Mouse (Mus musculus): ENCODE data around the gene Arhgap31. TPM values are rescaled to one million over a fixed set of nuclear protein-coding genes. Genes with fewer than 3 reads are reported as not detected.

Arhgap31 gene
- polyA plus RNA-seq, 2 experiments from 2014 or later, result 21.5 to 26.4 TPM

GRCm38 (mm10) chr16:38596099-38596498, 117.0 kb downstream of the Arhgap31 start:
- no peak for ATAC-seq

- no peak for ATAC-seq
Observed at GRCm38 (mm10) chr16:38594435-38594834, 118.6 kb downstream of the Arhgap31 start.

- no peak for ATAC-seq
Observed at GRCm38 (mm10) chr16:38592946-38593345, 120.1 kb downstream of the Arhgap31 start.

GRCm38 (mm10) chr16:38592026-38592678, 120.9 kb downstream of the Arhgap31 start:
- no peak for ATAC-seq

- ATAC-seq, result no peak
Observed at GRCm38 (mm10) chr16:38591506-38591905, 121.6 kb downstream of the Arhgap31 start.

GRCm38 (mm10) chr16:38587572-38587971, 125.5 kb downstream of the Arhgap31 start:
- ATAC-seq, result no peak

GRCm38 (mm10) chr16:38587163-38587562, 125.9 kb downstream of the Arhgap31 start:
- no peak for ATAC-seq

GRCm38 (mm10) chr16:38585186-38585585, 127.9 kb downstream of the Arhgap31 start:
- no peak for ATAC-seq

- ATAC-seq, result no peak
Observed at GRCm38 (mm10) chr16:38584761-38585160, 128.3 kb downstream of the Arhgap31 start.

GRCm38 (mm10) chr16:38571481-38571880, 141.6 kb downstream of the Arhgap31 start:
- no peak for ATAC-seq

- no peak for ATAC-seq
Observed at GRCm38 (mm10) chr16:38568192-38568591, 144.9 kb downstream of the Arhgap31 start.

- ATAC-seq, result no peak
Observed at GRCm38 (mm10) chr16:38563516-38563915, 149.6 kb downstream of the Arhgap31 start.

GRCm38 (mm10) chr16:38562968-38563327, 150.1 kb downstream of the Arhgap31 start:
- peak; percentile 46 for ATAC-seq

- peak; percentile 94 for ATAC-seq
Observed at GRCm38 (mm10) chr16:38562131-38562967, 150.7 kb downstream of the Arhgap31 start.

GRCm38 (mm10) chr16:38558221-38558748, 154.8 kb downstream of the Arhgap31 start, which contains the start of gene Tmem39a:
Tmem39a (plus strand) TSS chr16:38558698.
- ATAC-seq, result no peak

GRCm38 (mm10) chr16:38555988-38556387, 157.1 kb downstream of the Arhgap31 start:
- no peak for ATAC-seq

GRCm38 (mm10) chr16:38549479-38550396, 163.3 kb downstream of the Arhgap31 start, which contains the start of gene Poglut1:
Poglut1 (minus strand) TSS chr16:38550258.
- peak; percentile 98 for ATAC-seq

Other genes with a start within 250 kb of the Arhgap31 start
- gene Timmdc1, start 190.6 kb downstream of the Arhgap31 start, polyA plus RNA-seq (2017; shearing (Covaris generic)), result 10 to 100 TPM; 12.0 to 18.2 TPM
- gene Poglut1, start 163.0 kb downstream of the Arhgap31 start, polyA plus RNA-seq (2017; shearing (Covaris generic)), result 10 to 100 TPM; 32.1 to 38.5 TPM
- 10 to 100 TPM; 36.0 to 37.2 TPM for gene Tmem39a, start 154.6 kb downstream of the Arhgap31 start, polyA plus RNA-seq (2017; shearing (Covaris generic))
- 1 to 10 TPM; 8.7 to 9.2 TPM for gene B4galt4, start 29.0 kb upstream of the Arhgap31 start, polyA plus RNA-seq (2017; shearing (Covaris generic))
- not detected for gene Upk1b, start 87.1 kb upstream of the Arhgap31 start, polyA plus RNA-seq (2017; shearing (Covaris generic))
- not detected for gene 4930435E12Rik, start 115.5 kb upstream of the Arhgap31 start, polyA plus RNA-seq (2017; shearing (Covaris generic))
- not detected for gene Igsf11, start 179.4 kb upstream of the Arhgap31 start, polyA plus RNA-seq (2017; shearing (Covaris generic))

Data from CD4-positive, CD25-positive, alpha-beta regulatory T cell, adult 4 months (primary cell).